Mouse (Mus musculus) CH12F3 (cell line): ENCODE measurements around the gene Vmn1r159.
"Not testable (repeated sequence)": the region's sequence is repeated elsewhere in the genome, so short reads cannot be mapped to it uniquely, and the experiment has no call there.

Experiments
- in situ Hi-C: fragments of 300-500 bp; cut with MboI; formaldehyde crosslinking; loops from 2 replicates; pipeline ENCODE4 v1.14.3; 2020; ENCODE audit warnings: low sequenced_read_pairs

The Vmn1r159 gene

DNA sequence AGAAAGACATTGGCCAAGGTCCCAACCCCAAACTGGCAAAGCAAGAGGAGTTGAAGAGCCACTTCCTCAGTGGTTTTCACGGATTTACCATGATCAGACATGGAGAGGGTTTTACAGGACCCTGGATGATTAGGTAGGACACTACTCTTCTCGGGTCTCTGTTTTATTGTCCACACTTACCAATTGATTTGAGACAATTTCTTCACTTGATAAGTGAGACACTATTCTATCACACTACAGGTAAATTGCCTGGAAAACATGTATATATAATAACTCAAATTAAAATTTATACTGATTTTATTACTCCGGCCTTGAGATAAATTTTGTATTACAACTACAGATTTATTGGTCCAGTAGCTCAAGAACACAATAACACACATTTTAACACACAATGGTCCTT, at the start of gene Vmn1r159:
Gene Vmn1r159 (minus strand): TSS at position 101 of the 400 bp plus-strand sequence.
- in situ Hi-C loops = not testable (repeated sequence)

DNA sequence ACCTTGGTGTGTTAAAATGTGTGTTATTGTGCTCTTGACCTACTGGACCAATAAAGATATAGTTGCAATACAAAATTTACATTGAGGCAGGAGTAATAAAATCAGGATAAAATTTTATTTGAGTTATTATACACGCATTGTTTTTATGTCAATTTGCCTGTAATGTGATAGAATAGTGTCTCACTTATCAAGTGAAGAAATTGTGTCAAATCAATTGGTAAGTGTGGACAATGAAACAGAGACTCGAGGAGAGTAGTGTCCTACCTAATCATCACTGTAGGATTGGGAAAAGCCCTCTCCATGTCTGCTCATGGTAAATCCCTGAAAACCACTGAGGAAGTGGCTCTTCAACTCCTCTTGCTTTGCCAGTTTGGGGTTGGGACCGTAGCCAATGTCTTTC, 27.5 kb upstream of the Vmn1r159 start, which contains the start of gene Vmn1r160:
Gene Vmn1r160 (plus strand): TSS at position 301 of the 400 bp plus-strand sequence.
- in situ Hi-C loops = not testable (repeated sequence)
